Mouse (Mus musculus) liver, adult 2 months (tissue): ENCODE measurements at regions not wholly inside any gene's neighbourhood (a gene's known extent, or its start where the extent isn't known, plus 50 kb on each side); places are given as distances from the start of the nearest gene placed in this dataset.

Experiments used
- CTCF ChIP-seq: fragments of 200-500 bp; IDR thresholded peaks from 2 replicates; pipeline ENCODE4 v1.5.1; 2011; ENCODE audit warnings: low read depth, low read length, control low read depth
- POLR2A ChIP-seq: fragments of 200-500 bp; IDR thresholded peaks from 2 replicates; pipeline ENCODE4 v1.6.1; 2011; ENCODE audit warnings: low read length, control low read depth; ENCODE audit not compliant: insufficient read depth; ENCODE audit errors: extremely low read depth

DNA sequence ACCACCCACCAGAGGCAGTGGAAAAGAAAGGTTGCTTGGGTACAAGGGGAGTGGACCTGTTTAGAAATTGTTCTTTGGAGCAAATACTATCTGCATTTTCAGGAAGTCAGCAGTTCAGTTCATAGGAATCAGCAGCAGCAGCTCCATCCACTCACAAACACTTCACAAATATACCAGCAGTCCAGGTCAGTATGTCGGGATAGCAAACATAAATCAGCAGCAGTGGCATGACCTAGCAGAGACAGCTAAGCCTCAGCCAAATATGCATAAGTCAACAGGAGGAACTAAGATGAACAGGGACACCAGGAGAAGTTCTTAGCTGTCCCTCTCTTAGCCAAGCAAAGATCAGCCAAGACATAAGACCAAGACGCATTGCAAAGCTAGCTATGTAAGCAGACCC lies 693.6 kb upstream of the Impad1 start:
- TF ChIP-seq CTCF: no peak
- no peak for TF ChIP-seq POLR2A
